Mouse (Mus musculus): ENCODE results near the gene Gal3st2c. TPM values are rescaled to one million over a fixed set of nuclear protein-coding genes. Genes with fewer than 3 reads are reported as not detected.
A peak's percentile ranks its signal among the peaks of the same experiment; 100 is the strongest.
"Not testable (repeated sequence)": the region's sequence is repeated elsewhere in the genome, so short reads cannot be mapped to it uniquely, and the experiment has no call there.

The Gal3st2c gene
- not detected in 2 replicates for total RNA-seq (2017)

- not testable (repeated sequence) for ATAC-seq (replicated peaks; ENCODE audit: low read depth, poor library complexity, severe bottlenecking)
Observed at GRCm38 (mm10) chr1:93990209-93990608, at the start of gene Gal3st2c. Gene Gal3st2c (plus strand): TSS chr1:93990509.

DNA sequence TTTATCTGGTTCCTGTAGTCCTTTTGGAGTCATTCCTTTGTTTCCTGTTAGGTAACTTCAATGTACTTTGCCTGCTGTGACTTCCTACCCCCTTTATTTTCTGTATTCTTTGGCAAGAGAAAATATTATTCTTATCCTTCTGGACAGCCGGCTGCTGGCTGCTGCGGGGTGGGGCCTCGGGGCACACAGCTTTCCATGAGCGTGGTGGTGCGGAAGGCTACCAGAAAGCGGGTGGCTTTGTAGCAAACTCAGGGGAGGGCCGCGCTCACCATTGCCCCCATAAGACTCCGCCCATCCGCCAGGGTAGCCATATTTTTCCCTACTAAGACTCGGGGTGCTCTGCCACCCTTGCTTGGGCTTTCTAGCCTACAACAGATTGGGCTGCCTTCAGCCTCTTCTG lies 41.2 kb upstream of the Gal3st2c start:
- not testable (repeated sequence) for ATAC-seq (replicated peaks; ENCODE audit: low read depth, poor library complexity, severe bottlenecking)

GRCm38 (mm10) chr1:93966489-93966888 lies 23.8 kb upstream of the Gal3st2c start:
- peak; percentile 62; the same call in 1 of the 2 replicates for ATAC-seq (replicated peaks; ENCODE audit: low read depth, poor library complexity, severe bottlenecking)

DNA sequence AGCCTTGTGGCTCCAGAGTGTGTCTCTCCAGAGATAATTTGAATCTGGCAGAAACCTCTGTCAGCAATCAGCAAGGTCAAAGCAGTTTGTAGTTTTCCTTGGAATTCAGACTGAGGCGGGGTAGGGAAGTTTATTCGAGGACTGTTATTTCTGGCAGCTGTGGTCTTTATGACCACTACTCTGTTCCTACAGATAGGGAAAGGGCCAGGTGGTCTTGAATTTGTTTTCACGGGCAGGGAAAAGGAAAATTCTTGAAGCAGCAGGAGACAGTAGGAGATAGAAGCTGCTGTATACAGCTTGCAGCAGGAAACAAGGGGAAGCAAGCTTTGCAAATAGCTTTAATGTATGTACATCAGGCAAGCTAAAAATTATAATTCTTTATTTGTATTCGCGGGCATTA lies 19.9 kb upstream of the Gal3st2c start:
- ATAC-seq (replicated peaks; ENCODE audit: low read depth, poor library complexity, severe bottlenecking) = not testable (repeated sequence)

GRCm38 (mm10) chr1:93970797-93971196 lies 19.5 kb upstream of the Gal3st2c start:
- ATAC-seq (replicated peaks; ENCODE audit: low read depth, poor library complexity, severe bottlenecking) = not testable (repeated sequence)

DNA sequence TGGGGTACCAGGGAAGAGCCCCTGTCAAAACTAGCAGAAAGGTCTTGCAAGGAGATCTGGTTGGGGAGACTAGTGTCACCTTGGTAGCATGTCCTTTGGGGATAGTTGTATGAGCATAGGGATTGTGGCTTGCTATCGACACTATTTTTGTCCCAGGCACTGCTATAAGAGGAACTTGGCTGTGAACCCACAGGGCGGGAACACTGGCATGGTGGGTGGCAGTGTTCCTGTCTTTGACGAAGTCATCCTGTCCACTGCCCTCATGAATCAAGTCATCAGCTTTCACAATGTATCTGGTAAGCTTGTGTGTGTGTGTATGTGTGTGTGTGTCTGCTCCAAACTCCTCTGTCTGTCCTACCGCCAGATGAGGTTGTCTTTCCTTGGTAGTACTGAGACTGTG lies 14.5 kb upstream of the Gal3st2c start:
- ATAC-seq (replicated peaks; ENCODE audit: low read depth, poor library complexity, severe bottlenecking) = peak; percentile 88

GRCm38 (mm10) chr1:93978287-93978686 lies 12.0 kb upstream of the Gal3st2c start:
- peak; percentile 66 for ATAC-seq (replicated peaks; ENCODE audit: low read depth, poor library complexity, severe bottlenecking)

DNA sequence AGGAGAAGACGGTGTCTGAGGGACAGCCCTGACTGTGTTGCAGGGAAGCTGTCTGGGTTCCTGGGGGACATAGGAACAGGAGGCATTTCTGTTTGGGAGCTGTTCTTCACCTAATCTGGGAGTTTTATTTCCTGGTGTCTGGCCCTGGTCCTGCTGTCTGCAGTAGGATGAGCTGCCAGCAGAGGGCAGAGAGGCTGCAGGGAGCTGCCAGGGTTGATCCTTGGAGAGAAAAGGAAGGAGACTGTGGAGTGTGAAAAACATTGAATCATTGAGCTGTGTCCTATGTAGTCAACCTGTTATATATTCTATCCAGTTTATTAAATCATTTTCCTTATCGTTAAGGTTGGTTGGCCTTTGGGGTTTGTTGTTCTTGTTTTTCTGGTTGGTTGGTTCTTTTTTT lies 9.4 kb upstream of the Gal3st2c start:
- peak; percentile 81 for ATAC-seq (replicated peaks; ENCODE audit: low read depth, poor library complexity, severe bottlenecking)

DNA sequence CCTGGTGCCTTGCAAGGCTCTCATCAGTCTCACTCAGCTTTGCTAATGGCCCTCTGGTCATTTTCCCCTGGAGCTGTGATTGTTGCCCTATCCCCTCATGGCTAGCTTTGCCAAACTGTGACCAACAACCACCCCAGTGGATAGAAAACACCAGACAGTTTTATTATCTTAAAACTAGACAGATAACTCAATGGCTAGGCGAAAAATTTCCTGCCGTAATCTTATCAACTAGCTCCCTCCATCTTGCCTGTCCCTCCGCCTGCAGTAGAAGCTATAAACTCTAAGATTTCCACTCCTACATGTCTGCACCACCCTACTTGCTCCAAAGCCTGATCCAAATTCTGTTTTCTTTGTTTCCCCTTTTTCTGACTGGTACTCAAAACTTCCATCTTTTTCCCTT lies 4.1 kb upstream of the Gal3st2c start:
- ATAC-seq (replicated peaks; ENCODE audit: low read depth, poor library complexity, severe bottlenecking) = no peak

DNA sequence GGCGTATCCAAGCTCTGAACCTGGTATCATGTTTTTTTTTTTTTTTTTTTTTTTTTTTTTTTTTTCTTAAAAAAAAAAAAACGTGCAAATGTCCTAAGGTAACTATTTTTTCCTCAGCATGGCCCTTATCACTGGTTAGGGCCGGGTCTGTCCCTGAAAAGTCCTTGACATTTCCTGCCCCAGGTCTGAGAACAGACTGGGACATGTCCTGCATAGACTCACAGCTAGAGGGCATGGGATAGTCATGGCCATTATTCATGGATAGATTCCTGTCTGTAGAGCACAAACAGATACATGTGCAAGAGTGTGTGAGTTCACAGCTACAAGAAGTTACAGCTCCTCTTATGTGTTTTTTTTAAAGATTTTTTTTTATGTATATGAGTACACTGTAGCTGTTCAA lies 1.5 kb upstream of the Gal3st2c start:
- ATAC-seq (replicated peaks; ENCODE audit: low read depth, poor library complexity, severe bottlenecking) = no peak

- ATAC-seq (replicated peaks; ENCODE audit: low read depth, poor library complexity, severe bottlenecking) = peak; percentile 79
Observed at GRCm38 (mm10) chr1:93991068-93991467, 759 bp downstream of the Gal3st2c start.

- peak; percentile 14; the same call in 1 of the 2 replicates for ATAC-seq (replicated peaks; ENCODE audit: low read depth, poor library complexity, severe bottlenecking)
Observed at GRCm38 (mm10) chr1:93991491-93991890, 1.2 kb downstream of the Gal3st2c start.

DNA sequence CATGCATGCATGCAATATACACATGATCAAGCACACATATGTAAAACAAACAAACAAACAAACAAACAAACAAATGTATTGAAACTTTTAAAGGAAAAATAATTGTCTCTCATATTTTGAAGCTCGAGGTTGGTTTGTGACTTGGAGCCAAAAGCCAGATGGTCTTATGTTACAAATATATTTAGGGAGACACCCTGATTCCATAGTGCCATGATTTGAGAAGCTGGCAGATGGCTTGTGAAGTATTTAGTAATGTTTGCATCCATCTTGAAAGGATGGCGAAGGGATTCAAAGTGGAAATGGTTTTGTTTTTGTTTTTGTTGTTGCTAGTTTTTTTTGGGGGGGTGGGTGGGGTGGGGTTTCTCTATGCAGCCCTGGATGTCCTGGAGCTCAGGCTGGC lies 10.7 kb downstream of the Gal3st2c start:
- ATAC-seq (replicated peaks; ENCODE audit: low read depth, poor library complexity, severe bottlenecking) = no peak

- ATAC-seq (replicated peaks; ENCODE audit: low read depth, poor library complexity, severe bottlenecking) = peak; percentile 23
Observed at GRCm38 (mm10) chr1:94005954-94006506, 15.7 kb downstream of the Gal3st2c start.

- not testable (repeated sequence) for ATAC-seq (replicated peaks; ENCODE audit: low read depth, poor library complexity, severe bottlenecking)
Observed at GRCm38 (mm10) chr1:94008826-94009225, 18.5 kb downstream of the Gal3st2c start.

DNA sequence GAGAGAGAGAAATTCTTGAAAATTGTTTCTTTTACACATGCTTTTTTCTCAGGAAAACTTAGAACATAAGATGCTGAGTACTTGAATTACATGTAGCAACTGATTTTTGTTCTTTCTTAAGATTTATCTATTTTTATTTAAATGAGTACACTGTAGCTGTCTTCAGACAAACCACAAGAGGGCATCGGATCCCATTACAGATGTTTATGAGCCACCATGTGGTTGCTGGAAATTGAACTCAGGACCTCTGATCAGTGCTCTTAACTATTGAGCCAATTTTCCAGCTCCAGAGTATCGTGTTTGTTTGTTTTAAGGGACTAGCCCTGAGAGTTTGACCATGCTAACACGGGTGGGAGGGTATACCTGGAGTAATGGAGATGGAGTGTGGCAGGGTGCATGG lies 21.3 kb downstream of the Gal3st2c start:
- ATAC-seq (replicated peaks; ENCODE audit: low read depth, poor library complexity, severe bottlenecking) = no peak

- no peak for ATAC-seq (replicated peaks; ENCODE audit: low read depth, poor library complexity, severe bottlenecking)
Observed at GRCm38 (mm10) chr1:94020151-94020550, 29.8 kb downstream of the Gal3st2c start, which contains the start of gene Neu4. Gene Neu4 (plus strand): TSS chr1:94020451.

DNA sequence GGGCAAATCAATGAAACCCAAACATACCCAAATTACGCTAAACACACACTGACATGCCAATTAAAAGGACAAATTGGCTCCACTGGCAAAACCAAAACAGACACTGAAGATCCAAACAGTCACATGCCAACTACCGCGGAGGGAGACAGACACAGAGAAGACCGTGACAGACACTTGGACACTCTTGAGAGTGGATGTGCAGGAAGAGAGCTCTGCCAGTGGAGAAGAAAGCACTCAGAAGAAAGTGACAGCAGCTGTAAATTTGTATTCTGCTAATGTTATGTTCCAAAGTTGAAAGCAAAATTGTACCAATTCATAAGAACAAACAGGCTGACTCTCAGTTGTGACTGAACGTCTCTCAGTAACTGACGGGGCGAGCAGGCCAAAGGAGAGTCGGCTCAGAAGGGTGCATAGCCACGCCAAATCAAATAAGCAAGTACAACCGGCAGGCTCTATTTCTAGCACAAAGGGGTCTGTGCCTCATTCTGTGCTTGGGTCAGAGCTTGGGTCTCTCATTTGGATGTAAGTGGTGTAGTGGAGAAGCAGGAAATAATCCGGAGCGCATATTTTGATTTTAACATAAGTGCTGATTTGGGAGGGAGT lies 37.3 kb downstream of the Gal3st2c start:
- no peak for ATAC-seq (replicated peaks; ENCODE audit: low read depth, poor library complexity, severe bottlenecking)

DNA sequence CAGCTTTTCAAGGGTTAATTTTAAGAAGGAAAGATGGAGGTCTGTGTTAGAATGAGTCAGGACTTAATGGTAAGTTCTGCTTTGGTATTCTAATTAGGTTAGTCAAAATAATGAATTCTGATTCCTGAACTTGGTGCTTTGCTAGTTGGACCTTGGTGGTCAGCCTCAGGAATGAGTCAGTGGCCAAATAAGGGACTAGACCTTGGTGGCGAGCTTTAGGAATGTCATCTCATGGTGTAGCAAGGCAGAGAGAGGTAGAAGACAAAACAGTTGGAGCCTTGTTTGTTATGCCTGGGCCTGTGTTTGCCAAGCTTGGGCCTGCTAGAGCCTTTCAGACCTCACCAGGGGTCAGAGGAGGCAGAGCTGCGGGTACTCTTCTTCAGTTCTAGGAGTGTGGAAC lies 38.4 kb downstream of the Gal3st2c start:
- no peak for ATAC-seq (replicated peaks; ENCODE audit: low read depth, poor library complexity, severe bottlenecking)

- ATAC-seq (replicated peaks; ENCODE audit: low read depth, poor library complexity, severe bottlenecking) = no peak
Observed at GRCm38 (mm10) chr1:94033075-94033602, 42.8 kb downstream of the Gal3st2c start.

DNA sequence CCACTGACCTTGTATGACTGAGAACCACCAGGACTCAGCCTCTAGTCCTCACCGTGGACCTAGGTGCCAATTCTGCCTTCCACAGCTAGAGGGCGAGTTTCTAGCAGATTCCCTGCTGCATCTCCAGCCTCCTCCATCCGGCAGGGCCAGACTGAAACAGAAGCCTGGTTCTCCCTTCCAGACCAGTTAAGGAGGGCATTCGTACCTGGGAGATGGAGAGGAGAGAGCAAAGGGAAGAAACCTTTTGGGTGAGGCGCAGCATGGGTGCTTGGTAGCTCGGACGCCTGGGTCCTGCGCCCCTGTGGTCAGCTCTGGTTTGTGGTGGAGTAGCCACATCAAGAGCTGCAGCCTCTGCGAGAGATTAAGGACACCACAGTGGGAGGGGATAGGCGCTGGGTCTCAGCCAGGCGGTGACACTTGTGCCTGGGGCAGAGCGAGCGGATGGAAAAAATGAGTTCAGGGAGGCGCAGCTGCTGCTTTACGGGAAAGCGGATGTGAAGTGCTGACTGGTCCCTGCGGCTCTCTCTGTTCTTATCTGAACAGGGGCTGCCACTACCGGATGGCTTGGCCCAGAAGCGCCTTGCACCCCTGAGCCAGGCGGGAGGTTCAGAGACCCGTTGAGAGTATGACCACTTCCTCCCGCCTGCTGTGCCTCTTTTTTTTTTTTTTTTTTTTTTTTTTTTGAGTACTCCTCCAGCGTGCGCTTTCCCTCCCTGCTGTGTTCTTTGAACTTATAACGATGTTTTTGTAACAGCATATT lies 44.9 kb downstream of the Gal3st2c start:
- ATAC-seq (replicated peaks; ENCODE audit: low read depth, poor library complexity, severe bottlenecking) = peak; percentile 90
